Mouse (Mus musculus) left cerebral cortex, adult 2 months (tissue): ENCODE measurements at regions not wholly inside any gene's neighbourhood (a gene's known extent, or its start where the extent isn't known, plus 50 kb on each side); places are given as distances from the start of the nearest gene placed in this dataset.

Source experiments
- DNase-seq, 2 experiments: peaks; one replicate each; pipeline ENCODE4 v3.0.0; 2021 to 2022; ENCODE audit warnings: low spot score in 2 of 2, mixed read lengths in 1 of 2; ENCODE audit errors: extremely low spot score in 1 of 2
- H3K27ac ChIP-seq: fragments of 200-600 bp; 2 replicates; pipeline ENCODE4 v1.8.1; 2022
- H3K4me3 ChIP-seq: fragments of 200-600 bp; 2 replicates; pipeline ENCODE4 v1.8.1; 2022
- CTCF ChIP-seq: fragments of 200-600 bp; IDR thresholded peaks from 2 replicates; pipeline ENCODE4 v1.8.1; 2022; ENCODE audit warnings: antibody characterized with exemption, mild to moderate bottlenecking, moderate library complexity
- intact Hi-C: fragments of 180-260 bp; cut with DNase I; formaldehyde crosslinking; loops from one replicate; pipeline ENCODE4 v1.15.1; 2025

GRCm38 (mm10) chr3:3746542-3746941 is 2004.1 kb upstream of the Gm8797 start:
- no peak for DNase-seq
- no peak overlapping the region for H3K4me3 ChIP-seq
- TF ChIP-seq CTCF = no peak
- intact Hi-C loops = no loop called here
- no peak overlapping the region for H3K27ac ChIP-seq

- DNase-seq = peak in 1 of 2 experiments; percentile 10
- Histone ChIP-seq H3K4me3 (no peak overlapping the region), H3K27ac (no peak overlapping the region)
- intact Hi-C loops = no loop called here
- peak; percentile 82 for TF ChIP-seq CTCF
Observed at GRCm38 (mm10) chr3:3751596-3752251, 1998.9 kb upstream of the Gm8797 start.

- intact Hi-C loops = no loop called here
- no peak overlapping the region for H3K27ac ChIP-seq
- no peak overlapping the region for H3K4me3 ChIP-seq
- no peak for TF ChIP-seq CTCF
- DNase-seq = no peak
Observed at GRCm38 (mm10) chr3:3761346-3761745, 1989.3 kb upstream of the Gm8797 start.

- no peak for DNase-seq
- intact Hi-C loops = no loop called here
- Histone ChIP-seq H3K27ac (no peak overlapping the region), H3K4me3 (no peak overlapping the region)
- no peak for TF ChIP-seq CTCF
Observed at GRCm38 (mm10) chr3:3784200-3784599, 1966.4 kb upstream of the Gm8797 start.

GRCm38 (mm10) chr3:3786039-3786438 is 1964.6 kb upstream of the Gm8797 start:
- TF ChIP-seq CTCF = peak; percentile 43
- no peak overlapping the region for H3K27ac ChIP-seq
- intact Hi-C loops = no loop called here
- no peak overlapping the region for H3K4me3 ChIP-seq
- DNase-seq = no peak

GRCm38 (mm10) chr3:3807821-3808220 is 1942.8 kb upstream of the Gm8797 start:
- H3K27ac ChIP-seq = no peak overlapping the region
- no peak for DNase-seq
- H3K4me3 ChIP-seq = no peak overlapping the region
- no peak for TF ChIP-seq CTCF
- intact Hi-C loops = no loop called here

- intact Hi-C loops = no loop called here
- TF ChIP-seq CTCF = no peak
- no peak for DNase-seq
- no peak overlapping the region for H3K4me3 ChIP-seq
- no peak overlapping the region for H3K27ac ChIP-seq
Observed at GRCm38 (mm10) chr3:3829020-3829419, 1921.6 kb upstream of the Gm8797 start.

GRCm38 (mm10) chr3:3831411-3832286 is 1919.0 kb upstream of the Gm8797 start:
- no peak for TF ChIP-seq CTCF
- intact Hi-C loops = no loop called here

More at GRCm38 (mm10) chr3:3831411-3832286, 1919.0 kb upstream of the Gm8797 start:
- DNase-seq = no peak
- no peak overlapping the region for H3K27ac ChIP-seq
- H3K4me3 ChIP-seq = no peak overlapping the region
